Mouse (Mus musculus): Measurements from ENCODE around the gene Spata2l. TPM values are rescaled to one million over a fixed set of nuclear protein-coding genes. Genes with fewer than 3 reads are reported as not detected.
A peak's percentile ranks its signal among the peaks of the same experiment; 100 is the strongest.
"Not testable (repeated sequence)": the region's sequence is repeated elsewhere in the genome, so short reads cannot be mapped to it uniquely, and the experiment has no call there.

The Spata2l gene
- polyA plus RNA-seq (2011; ENCODE audit: insufficient read depth, insufficient read length, low read depth, missing spikeins): 0.25 and 0.64 TPM in 2 replicates

GRCm38 (mm10) chr8:123235520-123236497, at the start of gene Spata2l:
Gene Spata2l (minus strand): TSS chr8:123236233.
- no peaks in the 10 kb centered on the region for H3K27me3 ChIP-seq (ENCODE audit: control insufficient read depth, insufficient read depth, low read length, poor library complexity, severe bottlenecking)
- H3K36me3 ChIP-seq (ENCODE audit: control insufficient read depth, insufficient read depth, low read length, poor library complexity, severe bottlenecking): no peaks in the 10 kb centered on the region
- peak within 1 kb of the TSS; percentile 61 for H3K4me3 ChIP-seq (ENCODE audit: low read depth, low read length)
- H3K4me1 ChIP-seq (ENCODE audit: control insufficient read depth, insufficient read depth, low read length): no peaks in the 10 kb centered on the region
- TF ChIP-seq CTCF (IDR thresholded peaks at IDR 0.05; ENCODE audit: low read depth, low read length): peak; percentile 22
- TF ChIP-seq POLR2A (IDR thresholded peaks at IDR 0.05; ENCODE audit: insufficient read depth, low read length): no peak
- no peak within 1 kb of the TSS for H3K27ac ChIP-seq (ENCODE audit: insufficient read depth, low read length)
- H3K9me3 ChIP-seq (replicated peaks; ENCODE audit: control insufficient read depth, insufficient read depth, low read length, poor library complexity, severe bottlenecking): no peaks in the 10 kb centered on the region
- peak within 1 kb of the TSS; percentile 16; the same call in 1 of the 2 replicates for H3K9ac ChIP-seq (ENCODE audit: low read depth, poor library complexity, severe bottlenecking)

GRCm38 (mm10) chr8:123284493-123284892, 48.5 kb upstream of the Spata2l start:
- H3K9me3 ChIP-seq (replicated peaks; ENCODE audit: control insufficient read depth, insufficient read depth, low read length, poor library complexity, severe bottlenecking): no peaks in the 10 kb centered on the region
- H3K36me3 ChIP-seq (ENCODE audit: control insufficient read depth, insufficient read depth, low read length, poor library complexity, severe bottlenecking): peaks cover 37% of the 10 kb centered on the region
- H3K27ac ChIP-seq (ENCODE audit: insufficient read depth, low read length): no peak overlapping the region
- no peaks in the 10 kb centered on the region for H3K4me1 ChIP-seq (ENCODE audit: control insufficient read depth, insufficient read depth, low read length)
- no peak overlapping the region for H3K9ac ChIP-seq (ENCODE audit: low read depth, poor library complexity, severe bottlenecking)
- no peak overlapping the region for H3K4me3 ChIP-seq (ENCODE audit: low read depth, low read length)
- no peaks in the 10 kb centered on the region for H3K27me3 ChIP-seq (ENCODE audit: control insufficient read depth, insufficient read depth, low read length, poor library complexity, severe bottlenecking)
- no peak for TF ChIP-seq CTCF (IDR thresholded peaks at IDR 0.05; ENCODE audit: low read depth, low read length)
- no peak for TF ChIP-seq POLR2A (IDR thresholded peaks at IDR 0.05; ENCODE audit: insufficient read depth, low read length)

- Histone ChIP-seq H3K9ac (ENCODE audit: low read depth, poor library complexity, severe bottlenecking) (no peak overlapping the region), H3K36me3 (ENCODE audit: control insufficient read depth, insufficient read depth, low read length, poor library complexity, severe bottlenecking) (peaks cover 32% of the 10 kb centered on the region), H3K27ac (ENCODE audit: insufficient read depth, low read length) (no peak overlapping the region), H3K27me3 (ENCODE audit: control insufficient read depth, insufficient read depth, low read length, poor library complexity, severe bottlenecking) (no peaks in the 10 kb centered on the region), H3K4me3 (ENCODE audit: low read depth, low read length) (no peak overlapping the region), H3K9me3 (replicated peaks; ENCODE audit: control insufficient read depth, insufficient read depth, low read length, poor library complexity, severe bottlenecking) (no peaks in the 10 kb centered on the region), H3K4me1 (ENCODE audit: control insufficient read depth, insufficient read depth, low read length) (no peaks in the 10 kb centered on the region)
- TF ChIP-seq EP300 (IDR thresholded peaks at IDR 0.05; ENCODE audit: insufficient read depth, low read depth, low read length): no peak
Observed at GRCm38 (mm10) chr8:123283991-123284390, 48.0 kb upstream of the Spata2l start.

GRCm38 (mm10) chr8:123282994-123283393, 47.0 kb upstream of the Spata2l start:
- not testable (repeated sequence) for H3K4me3 ChIP-seq (ENCODE audit: low read depth, low read length); H3K27me3 ChIP-seq (ENCODE audit: control insufficient read depth, insufficient read depth, low read length, poor library complexity, severe bottlenecking); H3K9ac ChIP-seq (ENCODE audit: low read depth, poor library complexity, severe bottlenecking); H3K9me3 ChIP-seq (replicated peaks; ENCODE audit: control insufficient read depth, insufficient read depth, low read length, poor library complexity, severe bottlenecking); H3K4me1 ChIP-seq (ENCODE audit: control insufficient read depth, insufficient read depth, low read length); H3K27ac ChIP-seq (ENCODE audit: insufficient read depth, low read length)
- H3K36me3 ChIP-seq (ENCODE audit: control insufficient read depth, insufficient read depth, low read length, poor library complexity, severe bottlenecking): peaks cover 26% of the 10 kb centered on the region

- no peaks in the 10 kb centered on the region for H3K27me3 ChIP-seq (ENCODE audit: control insufficient read depth, insufficient read depth, low read length, poor library complexity, severe bottlenecking)
- no peak overlapping the region for H3K27ac ChIP-seq (ENCODE audit: insufficient read depth, low read length)
- H3K4me3 ChIP-seq (ENCODE audit: low read depth, low read length): no peak overlapping the region
- no peaks in the 10 kb centered on the region for H3K9me3 ChIP-seq (replicated peaks; ENCODE audit: control insufficient read depth, insufficient read depth, low read length, poor library complexity, severe bottlenecking)
- H3K36me3 ChIP-seq (ENCODE audit: control insufficient read depth, insufficient read depth, low read length, poor library complexity, severe bottlenecking): peaks cover 24% of the 10 kb centered on the region
- no peaks in the 10 kb centered on the region for H3K4me1 ChIP-seq (ENCODE audit: control insufficient read depth, insufficient read depth, low read length)
- TF ChIP-seq CTCF (IDR thresholded peaks at IDR 0.05; ENCODE audit: low read depth, low read length) (no peak), POLR2A (IDR thresholded peaks at IDR 0.05; ENCODE audit: insufficient read depth, low read length) (no peak), EP300 (IDR thresholded peaks at IDR 0.05; ENCODE audit: insufficient read depth, low read depth, low read length) (no peak)
- no peak overlapping the region for H3K9ac ChIP-seq (ENCODE audit: low read depth, poor library complexity, severe bottlenecking)
Observed at GRCm38 (mm10) chr8:123280302-123281094, 44.5 kb upstream of the Spata2l start.

GRCm38 (mm10) chr8:123279828-123280227, 43.8 kb upstream of the Spata2l start:
- Histone ChIP-seq H3K4me1 (ENCODE audit: control insufficient read depth, insufficient read depth, low read length) (no peaks in the 10 kb centered on the region), H3K27ac (ENCODE audit: insufficient read depth, low read length) (no peak overlapping the region), H3K9ac (ENCODE audit: low read depth, poor library complexity, severe bottlenecking) (no peak overlapping the region), H3K36me3 (ENCODE audit: control insufficient read depth, insufficient read depth, low read length, poor library complexity, severe bottlenecking) (peaks cover 24% of the 10 kb centered on the region), H3K27me3 (ENCODE audit: control insufficient read depth, insufficient read depth, low read length, poor library complexity, severe bottlenecking) (no peaks in the 10 kb centered on the region), H3K9me3 (replicated peaks; ENCODE audit: control insufficient read depth, insufficient read depth, low read length, poor library complexity, severe bottlenecking) (no peaks in the 10 kb centered on the region), H3K4me3 (ENCODE audit: low read depth, low read length) (no peak overlapping the region)
- TF ChIP-seq POLR2A (IDR thresholded peaks at IDR 0.05; ENCODE audit: insufficient read depth, low read length): no peak
- TF ChIP-seq EP300 (IDR thresholded peaks at IDR 0.05; ENCODE audit: insufficient read depth, low read depth, low read length): no peak

All from ES-Bruce4 (cell line).